Mouse (Mus musculus): ENCODE measurements around the gene Olfr644.

Gene Olfr644

DNA sequence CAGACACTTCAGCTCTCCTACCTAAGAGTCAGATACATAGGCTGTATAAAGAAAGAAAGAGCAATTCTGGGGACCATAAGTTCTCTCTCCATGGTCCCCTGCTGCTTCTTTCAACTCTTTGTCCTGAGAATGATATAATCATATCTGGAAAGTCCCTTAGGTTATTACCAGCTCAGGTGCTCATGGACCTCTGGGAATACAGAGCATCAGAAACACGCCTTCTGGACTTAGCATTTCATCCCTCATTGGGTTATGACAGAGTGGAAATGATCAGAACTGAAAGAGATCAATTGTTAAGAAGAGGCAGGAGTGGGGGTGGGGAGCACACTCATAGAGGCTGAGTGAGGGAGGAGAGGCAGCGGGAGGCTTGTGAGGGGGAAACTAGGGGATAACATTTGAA is at the start of gene Olfr644:
Gene Olfr644 (minus strand): TSS at position 101 of the 400 bp plus-strand sequence.
- DNase-seq (ENCODE audit: low spot score), result no peak

- DNase-seq (ENCODE audit: low spot score), result no peak
These were observed 33.0 kb upstream of the Olfr644 start, which contains the start of gene Olfr646 for GRCm38 (mm10) chr7:104104757-104104972. Gene Olfr646, plus strand, starts transcription at chr7:104104873.

GRCm38 (mm10) chr7:104103913-104104756 is 32.5 kb upstream of the Olfr644 start:
- DNase-seq (ENCODE audit: low spot score), result no peak

DNA sequence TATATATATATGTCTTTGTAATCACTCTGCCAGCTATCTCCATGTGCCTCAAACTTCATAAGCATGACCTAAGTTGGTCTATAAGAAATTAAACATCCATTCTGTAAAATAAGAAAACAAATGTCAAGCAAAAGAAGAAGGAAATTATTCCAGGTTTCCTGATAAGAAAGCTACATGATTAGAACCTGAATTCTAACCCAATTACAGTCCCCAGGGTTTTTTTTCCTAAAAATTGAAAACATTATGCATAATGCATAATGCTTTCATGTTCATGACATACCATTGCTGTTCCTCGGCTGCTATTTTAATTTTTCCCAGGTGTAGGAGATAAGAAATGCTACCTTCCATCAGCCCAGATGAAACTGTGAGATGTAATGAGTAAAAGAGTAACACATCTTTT is 13.7 kb upstream of the Olfr644 start, which contains the start of gene Olfr645:
Gene Olfr645 (minus strand): TSS at position 101 of the 400 bp plus-strand sequence.
- no peak for DNase-seq (ENCODE audit: low spot score)

DNA sequence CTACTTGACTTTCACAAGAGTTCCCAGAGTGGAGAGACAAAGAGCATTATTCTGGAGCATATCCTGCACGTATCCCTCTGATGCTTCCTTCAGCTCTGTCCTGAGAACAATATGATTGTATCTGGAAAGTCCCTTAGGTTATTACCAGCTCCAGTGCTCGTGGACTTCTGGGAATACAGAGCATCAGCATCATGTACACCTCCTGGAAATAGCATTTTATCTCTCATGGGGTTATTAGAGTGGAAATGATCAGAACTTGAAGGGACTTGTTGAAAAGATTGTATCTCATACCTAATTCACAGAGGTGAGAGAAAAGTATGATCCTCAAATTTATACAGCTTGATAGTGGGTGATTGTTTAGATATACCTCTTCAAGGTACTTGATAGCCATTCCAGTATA is 10.3 kb downstream of the Olfr644 start, which contains the start of gene 4930516K23Rik:
Gene 4930516K23Rik (minus strand): TSS at position 101 of the 400 bp plus-strand sequence.
- no peak for DNase-seq (ENCODE audit: low spot score)

- DNase-seq (ENCODE audit: low spot score), result no peak
These were observed 12.5 kb downstream of the Olfr644 start for GRCm38 (mm10) chr7:104059215-104059614.

DNA sequence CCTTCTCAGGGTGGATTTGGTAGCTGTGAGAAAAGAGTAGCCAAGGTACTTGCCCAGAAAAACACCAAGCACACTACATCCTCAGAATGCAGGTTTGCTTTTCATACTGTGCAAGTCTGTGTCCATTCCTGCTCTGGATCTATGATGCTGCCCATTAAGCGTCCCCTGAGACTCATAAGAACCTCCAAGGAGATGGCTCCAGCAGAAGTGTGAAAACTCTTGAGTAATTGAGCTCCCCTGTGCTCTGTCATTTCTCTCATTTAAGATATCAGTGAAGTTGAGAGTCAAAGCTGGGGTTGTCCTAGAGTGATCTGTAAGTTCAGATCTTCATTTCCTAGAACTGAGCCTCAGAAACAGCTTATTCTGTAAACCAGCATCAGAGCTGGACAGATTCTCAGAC is 19.1 kb downstream of the Olfr644 start, which contains the start of gene Olfr642:
Gene Olfr642 (minus strand): TSS at position 101 of the 400 bp plus-strand sequence.
- no peak for DNase-seq (ENCODE audit: low spot score)

GRCm38 (mm10) chr7:104050745-104051144 is 20.9 kb downstream of the Olfr644 start:
- DNase-seq (ENCODE audit: low spot score), result no peak

DNA sequence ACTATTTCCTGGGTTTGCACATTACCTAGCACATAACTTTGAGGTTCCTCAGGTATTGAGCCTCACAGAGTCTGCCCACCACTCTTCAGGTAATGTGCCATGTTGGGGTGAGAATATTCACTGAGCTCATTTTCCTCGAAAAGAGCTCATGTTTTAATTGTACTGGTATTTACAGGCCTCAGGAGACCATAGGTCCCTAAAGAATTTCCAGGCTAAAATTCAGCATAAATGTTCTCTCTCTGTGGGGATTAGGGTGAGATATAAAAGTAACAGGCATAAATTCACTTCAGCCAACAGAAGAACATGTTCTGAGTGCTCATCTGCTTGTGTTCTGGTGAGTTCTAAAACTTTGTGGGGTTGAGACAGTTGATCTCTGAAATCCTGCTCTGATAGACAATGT is 36.5 kb downstream of the Olfr644 start, which contains the start of gene Olfr641:
Gene Olfr641 (plus strand): TSS at position 301 of the 400 bp plus-strand sequence.
- DNase-seq (ENCODE audit: low spot score), result no peak

DNA sequence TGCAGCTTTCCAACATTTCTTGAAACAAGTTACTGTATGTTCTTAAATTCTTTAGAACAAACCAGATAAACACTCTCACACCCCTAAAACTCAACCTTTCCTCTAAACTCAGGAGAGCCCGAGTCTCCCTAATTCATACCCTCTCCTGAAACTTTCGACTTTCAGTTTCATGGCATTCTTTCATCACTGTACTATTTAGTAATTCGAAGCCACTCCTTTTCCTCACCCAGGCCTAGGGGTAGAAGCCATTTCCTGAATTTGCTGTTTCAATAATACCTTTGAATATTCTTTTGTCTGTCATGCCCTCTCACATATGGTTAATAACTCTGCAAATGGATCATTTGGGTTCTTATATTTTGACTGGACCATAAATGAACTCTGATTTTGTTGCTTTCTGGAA is 44.7 kb downstream of the Olfr644 start:
- DNase-seq (ENCODE audit: low spot score), result no peak

- DNase-seq (ENCODE audit: low spot score), result no peak
These were observed 46.2 kb downstream of the Olfr644 start, which contains the start of gene Olfr640 for GRCm38 (mm10) chr7:104025473-104025872. Gene Olfr640, minus strand, starts transcription at chr7:104025573.

- no peak for DNase-seq (ENCODE audit: low spot score)
These were observed 50.0 kb downstream of the Olfr644 start for GRCm38 (mm10) chr7:104021651-104022050.

DNA sequence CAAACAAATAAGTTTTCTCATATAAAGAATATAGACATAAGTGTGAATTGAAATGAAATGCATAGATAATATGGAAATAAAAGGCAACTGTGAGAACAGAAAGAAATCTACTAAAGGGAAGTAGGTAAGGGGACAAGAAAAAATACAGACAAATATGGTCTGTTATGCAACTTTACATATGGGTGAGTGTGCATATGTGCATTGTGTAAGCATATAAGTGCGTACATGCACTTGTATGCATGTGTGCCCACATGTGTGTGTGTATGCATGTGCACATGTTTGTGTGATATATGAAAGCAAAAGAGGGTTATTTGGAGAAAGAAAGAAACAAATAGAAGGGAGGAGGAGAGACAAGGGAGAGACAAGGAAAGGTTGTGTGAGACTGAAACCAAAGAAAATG is 52.7 kb downstream of the Olfr644 start:
- DNase-seq (ENCODE audit: low spot score), result no peak

GRCm38 (mm10) chr7:104017203-104017602 is 54.5 kb downstream of the Olfr644 start, which contains the start of gene Olfr639:
Gene Olfr639, minus strand, starts transcription at chr7:104017303.
- DNase-seq (ENCODE audit: low spot score), result no peak

All from MN1 (cell line).